Mouse (Mus musculus): ENCODE measurements around the gene Arhgdib. TPM values are rescaled to one million over a fixed set of nuclear protein-coding genes. Genes with fewer than 3 reads are reported as not detected.

Arhgdib gene
- polyA plus RNA-seq, 1 experiment, result 644 TPM

DNA sequence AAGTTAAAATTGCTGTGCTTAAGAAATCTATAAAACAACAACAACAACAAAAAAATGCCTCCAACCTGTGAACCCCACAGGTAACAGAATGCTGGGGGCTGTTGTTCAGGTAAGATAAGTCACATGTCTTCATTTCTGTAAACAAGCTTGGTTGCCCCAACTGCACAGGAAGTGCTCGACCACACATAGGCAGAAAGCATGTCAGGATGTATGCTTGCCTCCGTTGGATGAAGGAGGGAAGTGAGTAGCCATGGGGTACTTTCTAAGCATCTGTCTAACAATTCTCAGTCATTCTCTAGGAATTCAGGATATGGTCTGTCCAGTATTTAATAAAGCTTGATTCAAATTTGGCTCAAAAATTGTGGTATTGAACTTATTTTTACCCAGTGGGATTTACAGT is 42.7 kb downstream of the Arhgdib start:
- WGBS, result 3% methylated on average over 2 of the region's 2 CpGs
- Histone ChIP-seq H3K4me1 (replicated peaks; ENCODE audit: control insufficient read depth, insufficient read depth, low read length) (peaks cover 7% of the 10 kb centered on the region; the same call in 1 of the 2 replicates), H3K27ac (ENCODE audit: control insufficient read depth, insufficient read depth, low read length) (no peak overlapping the region), H3K27me3 (ENCODE audit: control insufficient read depth, insufficient read depth, low read length) (no peaks in the 10 kb centered on the region), H3K4me3 (ENCODE audit: control insufficient read depth, insufficient read depth, low read length) (no peak overlapping the region), H3K36me3 (ENCODE audit: control insufficient read depth, insufficient read depth, low read length) (no peaks in the 10 kb centered on the region)
- no peak for TF ChIP-seq POLR2A (IDR thresholded peaks at IDR 0.05; ENCODE audit: control insufficient read depth, extremely low read depth, insufficient read depth, low read length, poor library complexity)
- TF ChIP-seq CTCF (IDR thresholded peaks at IDR 0.05; ENCODE audit: borderline replicate concordance, control insufficient read depth, extremely low read depth, insufficient read depth, low read length, poor library complexity), result no peak
- peak; percentile 33 for DNase-seq

DNA sequence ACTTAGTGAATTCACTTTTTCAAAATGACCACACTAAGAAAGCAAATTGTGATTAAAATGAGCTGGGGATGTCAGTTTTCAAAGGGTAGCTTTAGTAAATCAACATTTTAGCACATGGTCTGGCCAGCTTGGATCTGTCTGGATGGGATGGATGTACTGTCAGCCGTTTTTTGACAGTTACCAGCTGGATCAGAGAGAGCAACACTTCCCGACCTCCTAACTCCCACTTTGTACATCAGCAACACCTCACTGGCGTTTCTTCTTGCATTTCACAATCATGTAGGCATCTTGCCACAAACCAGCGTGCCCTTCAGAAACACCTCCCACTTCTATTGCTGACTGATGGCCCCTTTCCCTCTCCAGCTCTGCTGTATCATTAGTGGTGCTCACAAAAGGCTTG is 43.5 kb downstream of the Arhgdib start:
- H3K27me3 ChIP-seq (ENCODE audit: control insufficient read depth, insufficient read depth, low read length), result no peaks in the 10 kb centered on the region
- 67% methylated on average over 4 of the region's 4 CpGs for WGBS
- no peaks in the 10 kb centered on the region for H3K36me3 ChIP-seq (ENCODE audit: control insufficient read depth, insufficient read depth, low read length)
- H3K4me3 ChIP-seq (ENCODE audit: control insufficient read depth, insufficient read depth, low read length), result no peak overlapping the region
- no peak for DNase-seq
- peaks cover 7% of the 10 kb centered on the region; the same call in 1 of the 2 replicates for H3K4me1 ChIP-seq (replicated peaks; ENCODE audit: control insufficient read depth, insufficient read depth, low read length)
- no peak for TF ChIP-seq CTCF (IDR thresholded peaks at IDR 0.05; ENCODE audit: borderline replicate concordance, control insufficient read depth, extremely low read depth, insufficient read depth, low read length, poor library complexity)
- no peak for TF ChIP-seq POLR2A (IDR thresholded peaks at IDR 0.05; ENCODE audit: control insufficient read depth, extremely low read depth, insufficient read depth, low read length, poor library complexity)
- no peak overlapping the region for H3K27ac ChIP-seq (ENCODE audit: control insufficient read depth, insufficient read depth, low read length)

DNA sequence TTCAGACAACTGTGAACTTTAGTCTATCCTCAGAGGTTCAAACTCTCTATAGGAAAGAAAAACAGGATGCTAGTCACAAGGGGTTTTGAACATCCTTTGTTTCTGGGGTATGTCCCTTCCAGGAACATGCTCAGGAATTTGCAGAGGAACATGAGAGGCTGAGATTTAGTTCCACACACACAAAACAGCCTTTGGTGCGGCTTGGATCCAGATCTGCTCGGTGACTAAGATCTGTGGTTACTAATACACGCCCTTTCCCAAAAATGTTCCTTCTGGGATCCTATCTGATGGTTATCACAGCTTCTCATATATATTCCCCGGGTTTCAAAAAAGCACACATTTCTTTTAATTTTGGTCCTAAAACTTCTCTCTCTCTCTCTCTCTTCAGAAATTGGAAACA is 43.9 kb downstream of the Arhgdib start:
- Histone ChIP-seq H3K4me3 (ENCODE audit: control insufficient read depth, insufficient read depth, low read length) (no peak overlapping the region), H3K27ac (ENCODE audit: control insufficient read depth, insufficient read depth, low read length) (no peak overlapping the region), H3K4me1 (replicated peaks; ENCODE audit: control insufficient read depth, insufficient read depth, low read length) (peaks cover 7% of the 10 kb centered on the region; the same call in 1 of the 2 replicates), H3K36me3 (ENCODE audit: control insufficient read depth, insufficient read depth, low read length) (no peaks in the 10 kb centered on the region), H3K27me3 (ENCODE audit: control insufficient read depth, insufficient read depth, low read length) (no peaks in the 10 kb centered on the region)
- 92% methylated on average over 4 of the region's 4 CpGs for WGBS
- DNase-seq, result no peak
- no peak for TF ChIP-seq POLR2A (IDR thresholded peaks at IDR 0.05; ENCODE audit: control insufficient read depth, extremely low read depth, insufficient read depth, low read length, poor library complexity)
- no peak for TF ChIP-seq CTCF (IDR thresholded peaks at IDR 0.05; ENCODE audit: borderline replicate concordance, control insufficient read depth, extremely low read depth, insufficient read depth, low read length, poor library complexity)

DNA sequence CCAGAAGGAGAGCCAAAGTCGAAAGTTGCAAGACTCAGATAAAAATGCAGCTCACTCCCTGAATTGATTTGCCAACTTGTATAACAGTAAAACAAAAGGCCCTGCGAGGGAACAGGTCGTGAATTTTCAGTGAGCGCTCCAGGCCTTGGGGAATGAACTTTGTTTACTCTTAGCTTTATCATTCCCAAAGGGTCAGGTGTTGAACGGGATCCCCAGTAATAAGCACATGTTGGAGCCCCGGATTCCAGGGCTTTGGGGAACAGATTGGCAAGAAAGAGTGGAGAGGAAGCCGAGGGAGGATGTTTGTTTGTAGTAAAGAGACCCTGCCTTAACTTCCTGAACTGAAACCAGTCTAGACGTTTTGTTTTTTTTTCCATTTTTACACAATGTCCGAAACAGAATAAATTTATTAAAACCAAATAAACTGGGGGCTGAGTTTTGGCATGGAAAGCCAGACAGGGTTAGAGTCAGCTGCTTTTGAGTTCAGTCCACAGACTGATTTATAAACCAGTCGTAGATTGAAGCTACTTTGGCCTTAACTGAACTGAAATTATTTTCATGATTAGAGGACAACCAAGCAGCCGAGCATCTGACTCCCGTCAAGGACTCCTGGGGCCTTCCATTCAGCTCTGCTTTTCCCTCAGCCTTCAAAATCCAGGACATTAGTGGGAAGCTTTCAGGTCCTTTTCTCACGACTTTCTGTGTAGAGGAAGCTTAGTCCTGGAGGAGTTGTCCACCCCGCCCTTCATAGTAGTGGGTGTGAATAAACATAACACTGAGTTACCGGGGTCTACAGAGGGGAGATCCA is 47.0 kb downstream of the Arhgdib start:
- Histone ChIP-seq H3K27ac (ENCODE audit: control insufficient read depth, insufficient read depth, low read length) (no peak overlapping the region), H3K36me3 (ENCODE audit: control insufficient read depth, insufficient read depth, low read length) (no peaks in the 10 kb centered on the region), H3K4me1 (replicated peaks; ENCODE audit: control insufficient read depth, insufficient read depth, low read length) (0 out of 2 replicates have a peak, but pooled peaks cover 5% of the 10 kb centered on the region), H3K27me3 (ENCODE audit: control insufficient read depth, insufficient read depth, low read length) (no peaks in the 10 kb centered on the region), H3K4me3 (ENCODE audit: control insufficient read depth, insufficient read depth, low read length) (no peak overlapping the region)
- no peak for TF ChIP-seq POLR2A (IDR thresholded peaks at IDR 0.05; ENCODE audit: control insufficient read depth, extremely low read depth, insufficient read depth, low read length, poor library complexity)
- no peak for TF ChIP-seq CTCF (IDR thresholded peaks at IDR 0.05; ENCODE audit: borderline replicate concordance, control insufficient read depth, extremely low read depth, insufficient read depth, low read length, poor library complexity)
- no peak for DNase-seq
- 68% methylated on average over 15 of the region's 15 CpGs for WGBS

DNA sequence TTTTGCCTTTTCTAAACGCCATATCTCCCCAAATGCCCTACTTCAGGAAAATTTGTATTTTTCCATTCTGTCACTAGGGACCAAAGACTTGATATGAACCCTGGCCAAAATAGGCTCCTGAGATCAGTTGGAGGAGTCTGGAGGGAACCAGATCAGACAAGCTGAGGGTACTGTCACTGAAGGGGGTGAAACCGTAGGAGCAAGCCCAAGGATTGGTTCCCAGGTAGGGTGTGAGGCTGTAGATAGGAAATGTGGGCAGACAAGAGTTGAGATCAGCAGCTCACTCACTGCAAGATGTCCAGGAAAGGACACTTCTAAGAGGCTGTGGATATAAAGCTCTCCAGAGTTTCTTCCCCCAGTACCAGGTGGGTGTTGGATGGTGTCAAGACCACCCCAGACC is 49.7 kb downstream of the Arhgdib start:
- H3K4me1 ChIP-seq (replicated peaks; ENCODE audit: control insufficient read depth, insufficient read depth, low read length), result 0 out of 2 replicates have a peak, but pooled peaks cover 3% of the 10 kb centered on the region
- no peak for DNase-seq
- no peaks in the 10 kb centered on the region for H3K36me3 ChIP-seq (ENCODE audit: control insufficient read depth, insufficient read depth, low read length)
- no peak for TF ChIP-seq CTCF (IDR thresholded peaks at IDR 0.05; ENCODE audit: borderline replicate concordance, control insufficient read depth, extremely low read depth, insufficient read depth, low read length, poor library complexity)
- TF ChIP-seq POLR2A (IDR thresholded peaks at IDR 0.05; ENCODE audit: control insufficient read depth, extremely low read depth, insufficient read depth, low read length, poor library complexity), result no peak
- WGBS, result 95% methylated on average over 2 of the region's 2 CpGs
- no peak overlapping the region for H3K27ac ChIP-seq (ENCODE audit: control insufficient read depth, insufficient read depth, low read length)
- no peak overlapping the region for H3K4me3 ChIP-seq (ENCODE audit: control insufficient read depth, insufficient read depth, low read length)
- H3K27me3 ChIP-seq (ENCODE audit: control insufficient read depth, insufficient read depth, low read length), result no peaks in the 10 kb centered on the region

DNA sequence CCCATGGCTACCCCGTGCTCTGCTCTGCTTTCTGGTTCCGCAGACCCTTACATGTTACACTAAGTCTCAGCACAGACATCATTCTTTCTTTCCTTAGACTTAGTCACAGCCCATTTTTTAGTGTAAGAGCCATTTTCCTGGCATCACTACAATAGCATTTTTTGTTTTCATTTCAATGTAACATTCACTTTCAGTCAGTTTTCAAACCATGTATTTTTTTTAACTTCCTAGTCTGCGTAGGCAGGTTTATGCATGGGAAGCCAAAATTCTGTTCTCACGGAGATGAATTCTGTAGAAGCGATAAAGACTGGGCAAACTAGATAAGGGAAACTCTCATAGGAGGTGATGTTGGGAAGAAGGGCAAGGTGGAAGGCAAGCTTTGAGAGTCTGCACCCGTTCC is 52.1 kb downstream of the Arhgdib start:
- Histone ChIP-seq H3K27me3 (ENCODE audit: control insufficient read depth, insufficient read depth, low read length) (no peaks in the 10 kb centered on the region), H3K36me3 (ENCODE audit: control insufficient read depth, insufficient read depth, low read length) (no peaks in the 10 kb centered on the region), H3K27ac (ENCODE audit: control insufficient read depth, insufficient read depth, low read length) (no peak overlapping the region), H3K4me1 (replicated peaks; ENCODE audit: control insufficient read depth, insufficient read depth, low read length) (no peaks in the 10 kb centered on the region), H3K4me3 (ENCODE audit: control insufficient read depth, insufficient read depth, low read length) (no peak overlapping the region)
- TF ChIP-seq CTCF (IDR thresholded peaks at IDR 0.05; ENCODE audit: borderline replicate concordance, control insufficient read depth, extremely low read depth, insufficient read depth, low read length, poor library complexity), result no peak
- TF ChIP-seq POLR2A (IDR thresholded peaks at IDR 0.05; ENCODE audit: control insufficient read depth, extremely low read depth, insufficient read depth, low read length, poor library complexity), result no peak
- WGBS, result 95% methylated on average over 6 of the region's 6 CpGs
- no peak for DNase-seq
